Mouse (Mus musculus) inflammation-experienced regulatory T-cells (primary cell): Measurements from ENCODE around the gene Wdr5b. TPM values are rescaled to one million over a fixed set of nuclear protein-coding genes. Genes with fewer than 3 reads are reported as not detected.

Experiments used
- polyA plus RNA-seq, 2 experiments: library from polyadenylated mRNA; unstranded; fragments of 100-300 nt; shearing (Covaris generic); gene quantifications; one replicate each; pipeline ENCODE4 v1.2.1; 2017

Wdr5b gene
- 1 to 10 TPM; 6.3 to 7.4 TPM for polyA plus RNA-seq

DNA sequence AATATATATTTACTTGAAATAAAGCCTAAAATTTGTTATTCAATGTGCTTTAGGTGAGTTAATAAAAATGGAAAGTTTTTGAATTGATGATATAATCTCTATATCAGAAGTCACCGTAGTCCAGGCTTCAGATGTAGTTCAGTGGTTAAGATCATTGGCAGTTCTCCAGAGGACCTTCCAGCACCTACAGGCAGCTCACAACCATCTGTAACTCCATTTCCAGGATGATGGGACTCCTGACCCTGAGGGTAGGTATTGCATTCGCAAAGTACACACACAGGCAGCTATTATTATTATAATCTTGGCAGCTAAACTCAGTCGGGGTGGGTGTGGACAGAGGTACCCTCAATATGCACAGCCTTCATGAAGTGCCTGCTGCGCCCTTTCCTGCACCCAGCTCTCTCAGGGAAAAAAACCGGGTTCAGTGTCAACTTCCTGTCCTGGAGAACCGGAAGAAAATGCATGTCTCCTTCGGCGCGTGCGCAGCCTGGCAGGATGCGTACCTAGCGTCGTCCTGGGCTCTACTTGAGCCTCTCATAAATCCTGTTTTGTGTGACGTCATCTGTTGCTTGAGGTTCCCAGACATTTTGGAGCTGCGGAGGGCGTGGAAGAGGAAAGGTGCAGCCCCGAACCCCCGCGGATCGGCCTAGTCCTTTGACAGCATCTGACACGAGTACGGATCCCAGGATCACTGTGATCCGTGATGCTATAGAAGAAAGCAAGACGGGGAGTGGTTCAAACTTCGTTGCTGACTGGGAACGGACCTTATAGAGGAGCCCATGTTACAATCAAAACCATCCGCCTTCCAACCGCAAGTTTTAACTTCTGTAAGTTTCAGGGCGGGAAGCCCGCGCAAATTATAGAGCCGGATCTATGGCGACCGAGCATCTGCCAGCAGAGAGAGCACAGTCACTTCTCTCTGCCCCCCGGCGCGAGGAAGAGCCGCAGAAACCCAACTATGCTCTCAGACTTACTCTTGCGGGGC lies at the start of gene Wdr5b:
TSS of gene Wdr5b (plus strand) at position 551 of the 985 bp plus-strand sequence.

DNA sequence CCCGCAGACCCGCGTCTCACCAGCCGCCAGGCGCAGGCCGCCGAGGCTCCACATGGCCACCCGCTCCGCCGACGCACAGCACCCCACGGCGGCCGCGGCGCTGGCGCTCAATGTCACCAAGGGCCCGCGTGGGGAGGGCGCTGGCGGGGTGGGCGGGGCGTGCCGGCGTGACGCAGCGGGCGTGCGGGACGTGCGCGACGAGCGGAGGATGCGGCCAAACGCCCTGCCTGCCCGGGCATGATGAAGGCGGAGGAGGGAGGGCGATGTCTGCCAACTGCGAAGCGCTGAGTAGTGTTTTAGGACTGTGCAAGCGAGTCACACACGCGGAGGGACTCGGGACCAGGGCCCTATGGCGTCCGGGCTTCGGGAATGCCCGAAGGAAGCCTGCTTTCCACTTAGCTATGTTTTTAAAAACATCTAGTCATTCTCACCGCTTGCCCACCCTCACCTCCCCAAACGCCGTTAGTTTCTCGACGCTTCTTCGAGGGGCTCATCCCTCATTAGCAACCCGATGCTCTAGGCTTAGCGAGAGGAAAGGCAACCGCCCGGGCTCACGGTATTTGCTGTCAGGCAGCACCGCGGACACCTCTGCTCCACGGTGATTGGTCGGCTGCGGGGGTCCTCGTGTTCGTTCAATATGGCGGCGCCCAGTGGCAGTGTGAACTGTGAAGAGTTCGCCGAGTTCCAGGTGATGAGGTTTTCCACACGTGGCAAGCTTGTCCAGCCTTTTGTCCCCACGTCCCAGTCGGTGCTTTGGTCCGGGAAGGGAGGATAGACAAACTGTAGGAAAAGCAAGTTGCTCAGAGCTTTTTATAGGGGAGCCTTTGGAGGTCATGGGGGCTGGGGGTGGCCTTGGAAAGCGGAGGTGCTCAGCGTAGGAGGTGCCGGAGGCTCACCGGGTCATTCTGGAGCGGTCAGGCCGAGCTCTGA lies 30.7 kb downstream of the Wdr5b start, which contains the start of the genes Fam162a and Ccdc58:
TSS of gene Fam162a (minus strand) at position 145 of the 930 bp plus-strand sequence.
TSS of gene Ccdc58 (plus strand) at position 236 of the 930 bp plus-strand sequence.

Other genes with a start within 250 kb of the Wdr5b start
- gene Parp14, start 169.6 kb upstream of the Wdr5b start, polyA plus RNA-seq, result 10 to 100 TPM; 58.4 to 84.9 TPM
- 10 to 100 TPM; 84.8 to 85.1 TPM for gene Parp9, start 102.7 kb upstream of the Wdr5b start, polyA plus RNA-seq
- gene Dtx3l, start 102.0 kb upstream of the Wdr5b start, polyA plus RNA-seq, result 10 to 100 TPM; 46.9 to 61.1 TPM
- 10 to 100 TPM; 58.2 to 72.5 TPM for gene Kpna1, start 62.4 kb upstream of the Wdr5b start, polyA plus RNA-seq
- gene Fam162a, start 30.4 kb downstream of the Wdr5b start, polyA plus RNA-seq, result 100 to 1,000 TPM; 109 to 113 TPM
- 10 to 100 TPM; 30.5 to 40.8 TPM for gene Ccdc58, start 30.5 kb downstream of the Wdr5b start, polyA plus RNA-seq
- under 1 TPM in 1 of 2 experiments, not detected in 1; 0.94 TPM for gene Csta1, start 90.1 kb downstream of the Wdr5b start, polyA plus RNA-seq
- gene Stfa2l1, start 115.6 kb downstream of the Wdr5b start, polyA plus RNA-seq, result not detected
- not detected for gene Gm5483, start 143.0 kb downstream of the Wdr5b start, polyA plus RNA-seq
- gene Gm5416, start 169.2 kb downstream of the Wdr5b start, polyA plus RNA-seq, result not detected
- gene 2010005H15Rik, start 180.3 kb downstream of the Wdr5b start, polyA plus RNA-seq, result under 1 TPM in 1 of 2 experiments, not detected in 1; 0.76 TPM
- gene Stfa1, start 235.8 kb downstream of the Wdr5b start, polyA plus RNA-seq, result not detected